Mouse (Mus musculus) kidney, embryonic 16.5 days (tissue): Measurements from ENCODE around the gene Etv6. TPM values are rescaled to one million over a fixed set of nuclear protein-coding genes. Genes with fewer than 3 reads are reported as not detected.

Experiments
- ATAC-seq: fragments of 200-750 bp; cut with Nextera tagmentation; 2 replicates; pipeline ENCODE4 v1.8.0; 2017; ENCODE audit warnings: moderate TSS enrichment; ENCODE audit not compliant: low FRiP score, low TSS enrichment
- H3K27ac ChIP-seq: fragments of 300-500 bp; sonication (generic); 2 replicates; pipeline ENCODE4 v1.5.1; 2014; ENCODE audit warnings: low read length
- H3K27me3 ChIP-seq: fragments of 300-500 bp; sonication (generic); 2 replicates; pipeline ENCODE4 v1.6.1; 2014; ENCODE audit warnings: low read length, control low read depth, mixed read lengths; ENCODE audit not compliant: insufficient read depth
- H3K36me3 ChIP-seq: fragments of 300-500 bp; sonication (generic); 2 replicates; pipeline ENCODE4 v1.6.1; 2014; ENCODE audit warnings: low read length, control low read depth, mixed read lengths; ENCODE audit not compliant: insufficient read depth
- H3K4me1 ChIP-seq: fragments of 300-500 bp; sonication (generic); 2 replicates; pipeline ENCODE4 v1.6.1; 2014; ENCODE audit warnings: low read length, control low read depth, mixed read lengths; ENCODE audit not compliant: insufficient read depth
- H3K4me2 ChIP-seq: fragments of 300-500 bp; sonication (generic); replicated peaks from 2 replicates; pipeline ENCODE4 v1.6.1; 2014; ENCODE audit warnings: low read depth, low read length
- H3K4me3 ChIP-seq: fragments of 300-500 bp; sonication (generic); 2 replicates; pipeline ENCODE4 v1.5.1; 2014; ENCODE audit warnings: mild to moderate bottlenecking, low read length
- H3K9ac ChIP-seq: fragments of 300-500 bp; sonication (generic); replicated peaks from 2 replicates; pipeline ENCODE4 v1.6.1; 2014; ENCODE audit warnings: low read length
- H3K9me3 ChIP-seq: fragments of 300-500 bp; sonication (generic); 2 replicates; pipeline ENCODE4 v1.6.1; 2016; ENCODE audit warnings: low read length, control low read depth
- WGBS: fragments of 180-500 bp; shearing (Covaris S2); extraction: QIAGEN DNeasy Blood & Tissue Kit; methylation state at CpG from one replicate; pipeline ENCODE4 v1.1.7; 2014; 5-methylcytosine and 5-hydroxymethylcytosine counted together
- polyA plus RNA-seq: library from polyadenylated mRNA; unstranded; fragments of >200 nt; fragmentation: Nextera tagmentation; extraction: Ambion mirVana; gene quantifications from 2 replicates; pipeline ENCODE4 v1.2.1, GENCODE M21; 2015

The Etv6 gene
- polyA plus RNA-seq, 1 experiment from 2014 or later = 12.6 TPM

GRCm38 (mm10) chr6:134293615-134294508 lies 258.4 kb downstream of the Etv6 start:
- no peaks in the 10 kb centered on the region for H3K36me3 ChIP-seq
- no peak overlapping the region for H3K9ac ChIP-seq
- no peaks in the 10 kb centered on the region for H3K9me3 ChIP-seq
- H3K4me2 ChIP-seq = no peak overlapping the region
- no peaks in the 10 kb centered on the region for H3K4me1 ChIP-seq
- no peak overlapping the region for H3K27ac ChIP-seq
- H3K27me3 ChIP-seq = no peaks in the 10 kb centered on the region
- no peak overlapping the region for H3K4me3 ChIP-seq
- ATAC-seq = peak; percentile 69; the same call in 1 of the 2 replicates
- 55% methylated on average over 9 of the region's 9 CpGs for WGBS

GRCm38 (mm10) chr6:134297884-134298619 lies 262.6 kb downstream of the Etv6 start:
- Histone ChIP-seq H3K27me3 (no peaks in the 10 kb centered on the region), H3K4me3 (no peak overlapping the region), H3K4me2 (no peak overlapping the region), H3K36me3 (no peaks in the 10 kb centered on the region), H3K4me1 (no peaks in the 10 kb centered on the region), H3K9me3 (peaks cover 3% of the 10 kb centered on the region; the same call in 1 of the 2 replicates), H3K9ac (no peak overlapping the region), H3K27ac (no peak overlapping the region)
- WGBS = 78% methylated on average over 13 of the region's 13 CpGs
- no peak for ATAC-seq

GRCm38 (mm10) chr6:134301951-134302350 lies 266.5 kb downstream of the Etv6 start:
- Histone ChIP-seq H3K27ac (no peak overlapping the region), H3K4me1 (no peaks in the 10 kb centered on the region), H3K4me3 (no peak overlapping the region), H3K9ac (no peak overlapping the region), H3K9me3 (peaks cover 3% of the 10 kb centered on the region; the same call in 1 of the 2 replicates), H3K36me3 (no peaks in the 10 kb centered on the region), H3K27me3 (no peaks in the 10 kb centered on the region), H3K4me2 (no peak overlapping the region)
- ATAC-seq = no peak
- 84% methylated on average over 1 of the region's 1 CpGs for WGBS

GRCm38 (mm10) chr6:134311346-134311745 lies 275.8 kb downstream of the Etv6 start:
- Histone ChIP-seq H3K27ac (no peak overlapping the region), H3K9ac (no peak overlapping the region), H3K27me3 (no peaks in the 10 kb centered on the region), H3K4me2 (no peak overlapping the region), H3K9me3 (no peaks in the 10 kb centered on the region), H3K36me3 (no peaks in the 10 kb centered on the region), H3K4me3 (no peak overlapping the region), H3K4me1 (no peaks in the 10 kb centered on the region)
- no peak for ATAC-seq
- WGBS = 86% methylated on average over 4 of the region's 4 CpGs

- no peak overlapping the region for H3K4me3 ChIP-seq
- no peak overlapping the region for H3K27ac ChIP-seq
- H3K4me2 ChIP-seq = no peak overlapping the region
- H3K27me3 ChIP-seq = no peaks in the 10 kb centered on the region
- H3K9me3 ChIP-seq = no peaks in the 10 kb centered on the region
- no peak for ATAC-seq
- WGBS = 94% methylated on average over 8 of the region's 8 CpGs
- no peaks in the 10 kb centered on the region for H3K4me1 ChIP-seq
- no peaks in the 10 kb centered on the region for H3K36me3 ChIP-seq
- no peak overlapping the region for H3K9ac ChIP-seq
Observed at GRCm38 (mm10) chr6:134312571-134312970, 277.1 kb downstream of the Etv6 start.

GRCm38 (mm10) chr6:134317371-134317770 lies 281.9 kb downstream of the Etv6 start:
- no peaks in the 10 kb centered on the region for H3K36me3 ChIP-seq
- no peak overlapping the region for H3K4me2 ChIP-seq
- WGBS = 92% methylated on average over 13 of the region's 13 CpGs
- ATAC-seq = no peak
- no peak overlapping the region for H3K4me3 ChIP-seq
- no peaks in the 10 kb centered on the region for H3K4me1 ChIP-seq
- H3K27me3 ChIP-seq = no peaks in the 10 kb centered on the region
- no peak overlapping the region for H3K9ac ChIP-seq
- no peak overlapping the region for H3K27ac ChIP-seq
- no peaks in the 10 kb centered on the region for H3K9me3 ChIP-seq

Other genes with a start within 250 kb of the Etv6 start
- 1.7 and 3.8 TPM in 2 replicates for gene Kap, start 181.9 kb upstream of the Etv6 start, polyA plus RNA-seq